Mouse (Mus musculus) intestine, embryonic 15.5 days (tissue): ENCODE data around the gene R3hdm2. TPM values are rescaled to one million over a fixed set of nuclear protein-coding genes. Genes with fewer than 3 reads are reported as not detected.

ENCODE experiments used
- ATAC-seq: fragments of 200-750 bp; cut with Nextera tagmentation; 2 replicates; pipeline ENCODE4 v1.8.0; 2017; ENCODE audit warnings: moderate TSS enrichment, moderate library complexity
- H3K27ac ChIP-seq: fragments of 300-500 bp; sonication (generic); 2 replicates; pipeline ENCODE4 v1.5.1; 2015; ENCODE audit warnings: mild to moderate bottlenecking, inconsistent platforms
- H3K27me3 ChIP-seq: fragments of 300-500 bp; sonication (generic); replicated peaks from 2 replicates; pipeline ENCODE4 v1.6.1; 2015; ENCODE audit warnings: inconsistent platforms
- H3K36me3 ChIP-seq: fragments of 300-500 bp; sonication (generic); 2 replicates; pipeline ENCODE4 v1.6.1; 2015; ENCODE audit warnings: inconsistent platforms
- H3K4me1 ChIP-seq: fragments of 300-500 bp; sonication (generic); replicated peaks from 2 replicates; pipeline ENCODE4 v1.6.1; 2015; ENCODE audit warnings: inconsistent platforms
- H3K4me2 ChIP-seq: fragments of 300-500 bp; sonication (generic); replicated peaks from 2 replicates; pipeline ENCODE4 v1.6.1; 2015; ENCODE audit warnings: mild to moderate bottlenecking, inconsistent platforms
- H3K4me3 ChIP-seq: fragments of 300-500 bp; sonication (generic); replicated peaks from 2 replicates; pipeline ENCODE4 v1.5.1; 2015; ENCODE audit warnings: inconsistent platforms
- H3K9ac ChIP-seq: fragments of 300-500 bp; sonication (generic); 2 replicates; pipeline ENCODE4 v1.6.1; 2015; ENCODE audit warnings: inconsistent platforms
- H3K9me3 ChIP-seq: fragments of 300-500 bp; sonication (generic); 2 replicates; pipeline ENCODE4 v1.6.1; 2016; ENCODE audit warnings: inconsistent platforms
- WGBS: fragments of 180-500 bp; shearing (Covaris S2); methylation state at CpG from one replicate; pipeline ENCODE4 v1.1.7; 2015; 5-methylcytosine and 5-hydroxymethylcytosine counted together
- polyA plus RNA-seq: library from polyadenylated mRNA; unstranded; fragments of >200 nt; fragmentation: Nextera tagmentation; extraction: Ambion mirVana; gene quantifications from 2 replicates; pipeline ENCODE4 v1.2.1, GENCODE M21; 2015

R3hdm2 gene
- polyA plus RNA-seq, 1 experiment from 2014 or later: 29.5 TPM

- 89% methylated on average over 10 of the region's 10 CpGs for WGBS
- H3K36me3 ChIP-seq: peaks cover 13% of the 10 kb centered on the region
Observed at GRCm38 (mm10) chr10:127485235-127485634, 105.1 kb downstream of the R3hdm2 start.

GRCm38 (mm10) chr10:127488856-127489255, 108.7 kb downstream of the R3hdm2 start:
- H3K9me3 ChIP-seq: no peaks in the 10 kb centered on the region
- no peaks in the 10 kb centered on the region for H3K27me3 ChIP-seq
- no peak overlapping the region for H3K9ac ChIP-seq
- no peak overlapping the region for H3K4me3 ChIP-seq
- no peak overlapping the region for H3K4me2 ChIP-seq
- no peak overlapping the region for H3K27ac ChIP-seq
- H3K36me3 ChIP-seq: peaks cover 23% of the 10 kb centered on the region
- H3K4me1 ChIP-seq: no peaks in the 10 kb centered on the region
- WGBS: 93% methylated on average over 7 of the region's 7 CpGs
- no peak for ATAC-seq

More at GRCm38 (mm10) chr10:127485235-127485634, 105.1 kb downstream of the R3hdm2 start:
- ATAC-seq: no peak
- no peaks in the 10 kb centered on the region for H3K4me1 ChIP-seq
- H3K27ac ChIP-seq: no peak overlapping the region
- H3K4me2 ChIP-seq: no peak overlapping the region
- no peak overlapping the region for H3K9ac ChIP-seq
- H3K4me3 ChIP-seq: no peak overlapping the region
- no peaks in the 10 kb centered on the region for H3K27me3 ChIP-seq
- no peaks in the 10 kb centered on the region for H3K9me3 ChIP-seq

GRCm38 (mm10) chr10:127490160-127491127, 110.3 kb downstream of the R3hdm2 start:
- Histone ChIP-seq H3K9ac (no peak overlapping the region), H3K36me3 (peaks cover 25% of the 10 kb centered on the region), H3K27me3 (no peaks in the 10 kb centered on the region), H3K4me2 (no peak overlapping the region), H3K27ac (no peak overlapping the region), H3K9me3 (no peaks in the 10 kb centered on the region), H3K4me1 (no peaks in the 10 kb centered on the region), H3K4me3 (no peak overlapping the region)
- ATAC-seq: no peak
- WGBS: 82% methylated on average over 18 of the region's 18 CpGs

- no peaks in the 10 kb centered on the region for H3K4me1 ChIP-seq
- no peak overlapping the region for H3K4me3 ChIP-seq
- 85% methylated on average over 8 of the region's 8 CpGs for WGBS
- H3K9me3 ChIP-seq: no peaks in the 10 kb centered on the region
- H3K9ac ChIP-seq: no peak overlapping the region
- peaks cover 24% of the 10 kb centered on the region for H3K36me3 ChIP-seq
- H3K4me2 ChIP-seq: no peak overlapping the region
- H3K27ac ChIP-seq: no peak overlapping the region
- no peaks in the 10 kb centered on the region for H3K27me3 ChIP-seq
- ATAC-seq: no peak
Observed at GRCm38 (mm10) chr10:127491128-127491512, 111.0 kb downstream of the R3hdm2 start.

- H3K4me2 ChIP-seq: no peak overlapping the region
- no peak overlapping the region for H3K9ac ChIP-seq
- peaks cover 28% of the 10 kb centered on the region for H3K36me3 ChIP-seq
- no peak overlapping the region for H3K4me3 ChIP-seq
- no peaks in the 10 kb centered on the region for H3K9me3 ChIP-seq
- no peaks in the 10 kb centered on the region for H3K27me3 ChIP-seq
- no peak for ATAC-seq
- H3K4me1 ChIP-seq: no peaks in the 10 kb centered on the region
- WGBS: 88% methylated on average over 3 of the region's 3 CpGs
- H3K27ac ChIP-seq: no peak overlapping the region
Observed at GRCm38 (mm10) chr10:127492118-127492517, 112.0 kb downstream of the R3hdm2 start.

- Histone ChIP-seq H3K4me2 (no peak overlapping the region), H3K27ac (no peak overlapping the region), H3K36me3 (peaks cover 43% of the 10 kb centered on the region), H3K9ac (no peak overlapping the region), H3K4me3 (no peak overlapping the region), H3K9me3 (no peaks in the 10 kb centered on the region), H3K27me3 (no peaks in the 10 kb centered on the region), H3K4me1 (no peaks in the 10 kb centered on the region)
- WGBS: 93% methylated on average over 3 of the region's 3 CpGs
- ATAC-seq: no peak
Observed at GRCm38 (mm10) chr10:127496156-127496555, 116.0 kb downstream of the R3hdm2 start.

- Histone ChIP-seq H3K27ac (no peak overlapping the region), H3K36me3 (peaks cover 37% of the 10 kb centered on the region), H3K4me1 (no peaks in the 10 kb centered on the region), H3K27me3 (no peaks in the 10 kb centered on the region), H3K9me3 (no peaks in the 10 kb centered on the region), H3K9ac (no peak overlapping the region), H3K4me2 (no peak overlapping the region), H3K4me3 (no peak overlapping the region)
- 86% methylated on average over 5 of the region's 5 CpGs for WGBS
- no peak for ATAC-seq
Observed at GRCm38 (mm10) chr10:127499516-127499915, 119.4 kb downstream of the R3hdm2 start.

- 70% methylated on average over 4 of the region's 4 CpGs for WGBS
- no peak for ATAC-seq
- peaks cover 31% of the 10 kb centered on the region for H3K36me3 ChIP-seq
- no peaks in the 10 kb centered on the region for H3K27me3 ChIP-seq
- H3K4me1 ChIP-seq: no peaks in the 10 kb centered on the region
- no peak overlapping the region for H3K9ac ChIP-seq
- H3K4me2 ChIP-seq: no peak overlapping the region
- no peak overlapping the region for H3K27ac ChIP-seq
- no peak overlapping the region for H3K4me3 ChIP-seq
- no peaks in the 10 kb centered on the region for H3K9me3 ChIP-seq
Observed at GRCm38 (mm10) chr10:127500042-127500441, 119.9 kb downstream of the R3hdm2 start.

- H3K4me2 ChIP-seq: no peak within 1 kb of the TSS
- 59% methylated on average over 13 of the region's 13 CpGs for WGBS
- no peaks in the 10 kb centered on the region for H3K27me3 ChIP-seq
- no peak within 1 kb of the TSS for H3K27ac ChIP-seq
- no peaks in the 10 kb centered on the region for H3K4me1 ChIP-seq
- H3K9me3 ChIP-seq: no peaks in the 10 kb centered on the region
- no peak within 1 kb of the TSS for H3K4me3 ChIP-seq
- H3K9ac ChIP-seq: no peak within 1 kb of the TSS
- peaks cover 25% of the 10 kb centered on the region for H3K36me3 ChIP-seq
- ATAC-seq: 0 out of 2 replicates have a peak, but pooled peaks have one; percentile 12
Observed at GRCm38 (mm10) chr10:127500894-127501893, 121.1 kb downstream of the R3hdm2 start, which contains the start of gene Stac3. TSS of gene Stac3 (plus strand) at chr10:127501686.

GRCm38 (mm10) chr10:127508239-127508638, 128.1 kb downstream of the R3hdm2 start:
- 0 out of 2 replicates have a peak, but pooled peaks cover 5% of the 10 kb centered on the region for H3K36me3 ChIP-seq
- peaks cover 37% of the 10 kb centered on the region for H3K4me1 ChIP-seq
- no peak overlapping the region for H3K27ac ChIP-seq
- H3K4me3 ChIP-seq: 0 out of 2 replicates have a peak overlapping the region, but pooled peaks have one; percentile 8
- peak; percentile 2; the same call in 1 of the 2 replicates for ATAC-seq
- H3K27me3 ChIP-seq: peaks cover 46% of the 10 kb centered on the region
- H3K9ac ChIP-seq: no peak overlapping the region
- peak overlapping the region; percentile 80 for H3K4me2 ChIP-seq
- WGBS: 6% methylated on average over 15 of the region's 15 CpGs
- no peaks in the 10 kb centered on the region for H3K9me3 ChIP-seq

GRCm38 (mm10) chr10:127509051-127509836, 129.1 kb downstream of the R3hdm2 start:
- no peak overlapping the region for H3K9ac ChIP-seq
- WGBS: 1% methylated on average over 35 of the region's 35 CpGs

More at GRCm38 (mm10) chr10:127509051-127509836, 129.1 kb downstream of the R3hdm2 start:
- Histone ChIP-seq H3K27me3 (peaks cover 56% of the 10 kb centered on the region), H3K36me3 (no peaks in the 10 kb centered on the region), H3K9me3 (no peaks in the 10 kb centered on the region), H3K4me3 (peak overlapping the region; percentile 38), H3K4me2 (peak overlapping the region; percentile 80), H3K27ac (no peak overlapping the region), H3K4me1 (peaks cover 47% of the 10 kb centered on the region)
- ATAC-seq: peak; percentile 41
